Mouse (Mus musculus) layer of hippocampus, adult 6 months (tissue): ENCODE data around the gene Rasal1. TPM values are rescaled to one million over a fixed set of nuclear protein-coding genes. Genes with fewer than 3 reads are reported as not detected.

ENCODE experiments used
- long read RNA-seq, 2 experiments: library from polyadenylated mRNA; unstranded; transcript quantifications; one replicate each; pipeline ENCODE4 v2.0.0; 2019 to 2020
- polyA plus RNA-seq: library from polyadenylated mRNA; unstranded; fragments of <200 nt; fragmentation: Nextera tagmentation; gene quantifications from 2 replicates; pipeline ENCODE4 v1.2.3, GENCODE M21; 2021

Gene Rasal1
- polyA plus RNA-seq, result 48.3 and 57.1 TPM in 2 replicates
- long read RNA-seq, experiment 1, transcript Rasal1-205 (21 exons, 3,251 nt), result major isoform, 50 of 106 reads
- long read RNA-seq, experiment 1, partial matches to known transcripts, result 31 of 106 reads
- long read RNA-seq, experiment 1, other reads (novel, unspliced or antisense), result 24 of 106 reads
- long read RNA-seq, experiment 2, transcript Rasal1-205 (21 exons, 3,251 nt), result major isoform, 219 of 336 reads
- long read RNA-seq, experiment 2, partial matches to known transcripts, result 28 of 336 reads
- long read RNA-seq, experiment 2, other reads (novel, unspliced or antisense), result 88 of 336 reads

DNA sequence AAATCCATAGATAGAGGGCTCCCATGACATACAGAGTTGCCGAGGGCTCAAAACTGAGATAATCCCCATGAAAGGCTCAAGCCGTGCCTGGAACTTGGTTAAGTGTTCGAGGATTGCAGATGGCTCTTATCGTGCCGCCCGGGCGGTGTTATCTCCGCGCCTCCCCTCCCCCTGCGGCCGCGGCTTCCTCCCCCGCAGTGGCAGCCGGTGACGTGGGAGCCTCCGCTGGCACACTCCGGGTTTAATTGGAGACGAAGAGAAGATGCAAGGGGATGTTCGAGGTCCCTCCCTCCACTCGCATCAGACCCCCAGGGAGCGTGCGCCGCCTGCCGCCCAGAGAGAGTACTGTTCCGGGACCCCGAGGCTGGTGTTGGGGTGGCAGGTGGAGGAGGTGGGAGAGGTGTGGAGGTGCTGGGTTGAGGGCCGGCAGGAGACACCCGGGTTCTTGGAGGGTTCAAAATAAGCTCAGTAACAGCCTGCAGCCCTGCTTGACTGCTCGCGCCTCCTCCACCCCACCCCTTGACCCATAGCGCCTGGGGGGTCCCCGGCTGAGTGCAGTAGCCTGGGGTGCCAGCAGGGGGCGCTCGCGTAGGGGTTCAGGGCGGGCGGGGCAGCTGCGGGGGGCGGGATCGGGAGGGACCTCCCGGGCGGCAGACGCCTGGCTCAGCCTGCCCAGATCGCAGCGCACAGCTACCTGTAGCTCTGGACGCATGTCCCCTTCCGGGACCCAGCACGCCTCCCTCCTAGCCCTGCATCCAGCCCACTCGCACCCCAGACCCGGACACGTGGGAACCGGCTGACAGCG lies at the start of gene Rasal1:
TSS of gene Rasal1 (plus strand) at position 244 of the 805 bp plus-strand sequence.

DNA sequence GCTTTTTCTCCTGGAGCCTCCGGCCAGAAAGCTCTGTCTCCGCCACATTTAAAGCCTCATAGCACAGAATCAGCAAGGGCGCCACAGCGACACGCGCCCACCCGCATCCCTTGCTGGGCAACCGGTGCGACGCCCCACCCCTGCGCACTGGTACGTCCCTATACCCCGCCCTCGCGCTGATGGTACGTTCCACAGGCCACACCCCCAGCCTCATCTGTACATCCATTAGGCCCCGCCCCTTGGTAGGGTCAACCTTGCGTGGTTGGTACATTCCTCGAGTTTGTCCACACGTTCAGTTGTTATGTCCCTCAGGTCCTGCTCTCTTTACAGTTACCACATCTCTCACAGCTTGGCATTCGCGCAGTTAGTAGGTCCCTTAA lies 36.2 kb upstream of the Rasal1 start, which contains the start of the genes Rita1 and Ddx54:
TSS of gene Rita1 (minus strand) at position 148 of the 380 bp plus-strand sequence.
TSS of gene Ddx54 (plus strand) at position 298 of the 380 bp plus-strand sequence.

DNA sequence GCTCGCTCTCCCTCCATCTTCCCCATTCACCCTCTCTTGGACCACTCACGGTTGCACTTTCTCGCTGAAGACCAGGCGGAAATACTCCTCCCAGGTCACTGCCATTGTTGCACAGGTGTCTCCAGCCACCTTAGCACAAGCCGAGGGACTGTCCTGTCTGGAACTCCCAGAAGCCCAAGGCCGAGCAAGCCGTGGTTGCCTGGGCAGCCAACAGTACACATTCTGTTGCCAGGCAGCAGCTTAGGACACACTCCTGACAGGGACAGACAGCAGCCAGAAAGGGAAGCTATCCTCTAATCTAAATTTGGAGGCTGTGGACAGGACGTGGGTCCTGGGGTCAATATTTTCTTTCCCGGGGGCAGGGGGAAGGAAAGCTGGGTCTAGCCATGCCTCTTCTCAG lies 14.5 kb upstream of the Rasal1 start, which contains the start of gene Cfap73:
TSS of gene Cfap73 (minus strand) at position 105 of the 400 bp plus-strand sequence.

DNA sequence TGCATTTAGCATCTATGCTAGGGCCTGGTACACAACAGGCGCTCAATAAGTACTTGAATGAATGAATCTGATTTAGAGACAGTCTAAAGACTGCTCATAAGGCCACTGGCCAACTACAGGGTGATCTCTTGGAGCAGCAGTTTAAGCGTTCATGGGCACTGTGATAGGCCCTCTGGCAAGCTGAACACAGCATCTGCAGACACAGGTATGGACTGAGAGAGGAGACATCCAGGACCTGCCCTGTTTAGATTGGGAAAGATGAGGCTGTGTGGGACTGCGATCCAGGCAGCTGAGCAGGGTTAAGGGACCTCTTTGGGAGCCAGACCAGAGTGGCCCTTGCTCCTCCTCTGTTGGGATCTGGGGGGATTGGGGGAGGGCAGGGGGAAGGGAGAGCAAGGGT lies 63.2 kb downstream of the Rasal1 start, which contains the start of gene Dtx1:
TSS of gene Dtx1 (minus strand) at position 101 of the 400 bp plus-strand sequence.

Other genes with a start within 250 kb of the Rasal1 start
- gene Lhx5, start 217.1 kb upstream of the Rasal1 start, polyA plus RNA-seq, result 0.19 and 0.20 TPM in 2 replicates
- 15.5 and 16.1 TPM in 2 replicates for gene Sdsl, start 176.0 kb upstream of the Rasal1 start, polyA plus RNA-seq
- gene Sds, start 172.3 kb upstream of the Rasal1 start, polyA plus RNA-seq, result 0.34 and 0.35 TPM in 2 replicates
- gene Plbd2, start 145.2 kb upstream of the Rasal1 start, polyA plus RNA-seq, result 16.2 and 17.2 TPM in 2 replicates
- gene Slc8b1, start 137.6 kb upstream of the Rasal1 start, polyA plus RNA-seq, result 4.0 and 6.6 TPM in 2 replicates
- gene Tpcn1, start 60.1 kb upstream of the Rasal1 start, polyA plus RNA-seq, result 20.8 and 21.8 TPM in 2 replicates
- gene Iqcd, start 59.8 kb upstream of the Rasal1 start, polyA plus RNA-seq, result 0.94 and 1.9 TPM in 2 replicates
- gene Rita1, start 36.2 kb upstream of the Rasal1 start, polyA plus RNA-seq, result 17.6 and 21.9 TPM in 2 replicates
- gene Ddx54, start 36.1 kb upstream of the Rasal1 start, polyA plus RNA-seq, result 18.5 and 19.4 TPM in 2 replicates
- gene Cfap73, start 14.6 kb upstream of the Rasal1 start, polyA plus RNA-seq, result 0.36 and 0.54 TPM in 2 replicates
- gene Dtx1, start 63.1 kb downstream of the Rasal1 start, polyA plus RNA-seq, result 16.9 and 20.6 TPM in 2 replicates
- 0.16 and 0.26 TPM in 2 replicates for gene Oas2, start 101.0 kb downstream of the Rasal1 start, polyA plus RNA-seq
- gene Oas3, start 128.8 kb downstream of the Rasal1 start, polyA plus RNA-seq, result 0.05 and 0.08 TPM in 2 replicates
- gene Oas1e, start 146.7 kb downstream of the Rasal1 start, polyA plus RNA-seq, result not detected in 2 replicates
- gene Oas1c, start 163.7 kb downstream of the Rasal1 start, polyA plus RNA-seq, result 0.23 and 0.43 TPM in 2 replicates
- not detected in 2 replicates for gene Oas1f, start 198.6 kb downstream of the Rasal1 start, polyA plus RNA-seq
- gene Oas1h, start 212.6 kb downstream of the Rasal1 start, polyA plus RNA-seq, result not detected in 2 replicates
- gene Oas1g, start 238.8 kb downstream of the Rasal1 start, polyA plus RNA-seq, result 0.15 TPM in 1 of 2 replicates, not detected in the other